Mouse (Mus musculus): ENCODE results near the gene Lhpp.

DNA sequence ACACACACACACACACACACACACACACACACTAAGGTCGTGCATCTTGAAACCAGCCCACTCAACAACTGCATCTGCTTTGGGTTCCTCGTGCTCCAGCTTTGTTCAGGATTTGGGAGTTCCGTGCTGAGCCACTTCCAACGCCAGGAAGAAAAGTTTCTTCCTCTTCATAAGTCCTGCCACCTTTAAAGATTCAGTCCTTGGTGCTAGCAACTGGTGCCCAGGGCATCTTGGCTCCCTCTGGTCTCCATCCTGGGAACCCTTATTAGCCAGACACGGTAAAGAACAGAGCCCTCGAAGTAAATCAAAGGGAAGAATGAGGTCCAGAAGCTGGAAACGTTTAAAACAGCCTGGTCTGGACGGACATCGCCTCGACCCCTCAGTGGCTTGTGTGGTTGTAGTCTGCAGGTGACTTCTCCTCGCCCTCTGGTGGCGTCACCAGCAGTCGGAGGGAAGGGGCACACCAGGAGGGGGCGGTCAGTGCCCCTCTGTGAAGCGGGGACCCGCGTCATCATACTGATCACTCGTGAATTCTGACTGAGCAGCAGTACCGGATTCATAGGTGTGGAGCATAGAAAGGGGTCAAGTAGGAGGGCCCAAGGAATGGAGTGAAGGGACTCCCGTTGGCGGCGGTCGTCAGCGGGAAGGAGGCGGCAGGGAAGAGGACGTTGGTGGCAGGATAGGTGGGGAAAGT is 13.7 kb upstream of the Lhpp start:
- peak; percentile 31 for TF ChIP-seq CTCF (IDR thresholded peaks at IDR 0.05; ENCODE audit: low read depth)
- TF ChIP-seq EP300 (IDR thresholded peaks at IDR 0.05; ENCODE audit: low read depth) = no peak
